In genomic region chr7:102249896-102250630, GRCm38 (mm10) we compare ENCODE assay signal across 8 mouse cellular contexts. TPM values are rescaled to one million over a fixed set of nuclear protein-coding genes. Genes with fewer than 3 reads are reported as not detected.
DNase-seq lines count a peak whose midpoint lies in the region; ATAC-seq and TF ChIP-seq lines count a peak whose summit lies in the region.

No protein-coding gene starts in this region.

- DNase-seq in cerebellum, postnatal 36 days = peak; percentile 64 to 67
- DNase-seq in gastrocnemius, adult 2 months = peak; percentile 84
- DNase-seq in left cerebral cortex, postnatal 4 days = peak; percentile 74
- DNase-seq in mesoderm, embryonic 11.5 days (ENCODE audit: low read depth, low spot score) = peak; percentile 70
- DNase-seq in right cerebral cortex, postnatal 25 days = peak; percentile 61
- DNase-seq in urinary bladder, postnatal 25 days (ENCODE audit: low spot score) = peak; percentile 69

- intact Hi-C loops in gastrocnemius, adult 2 months (cut with DNase I) = loop anchor here (2.0 to 5.0 kb wide), 2 partner anchors 23 to 38 kb away; partner anchors contain the start of genes Nup98 and Pgap2
- intact Hi-C loops in left cerebral cortex, postnatal 4 days (cut with DNase I) = no loop called here

- H3K36me3 ChIP-seq in hindbrain, embryonic 15.5 days = no peaks in the 10 kb centered on the region

- WGBS in hindbrain, embryonic 15.5 days = under 1% methylated on average over 46 of the region's 49 CpGs

- TF ChIP-seq CTCF in gastrocnemius, adult 2 months (IDR thresholded peaks at IDR 0.05) = no peak

- peak overlapping the region; percentile 95 for H3K4me2 ChIP-seq in hindbrain, embryonic 15.5 days

- H3K4me3 ChIP-seq in gastrocnemius, adult 2 months = peak overlapping the region; percentile 96
- peak overlapping the region; percentile 74 for H3K4me3 ChIP-seq in hindbrain, embryonic 15.5 days

- H3K27ac ChIP-seq in gastrocnemius, adult 2 months = peak overlapping the region; percentile 94
- H3K27ac ChIP-seq in hindbrain, embryonic 15.5 days (replicated peaks) = peak overlapping the region; percentile 84

- peaks cover 40% of the 10 kb centered on the region for H3K4me1 ChIP-seq in hindbrain, embryonic 15.5 days (replicated peaks)

- peak; percentile 36 for ATAC-seq in activated CD4-positive, CD25-positive, alpha-beta regulatory T cell, adult 4 months
- ATAC-seq in hindbrain, embryonic 15.5 days (ENCODE audit: low FRiP score, low read depth) = peak; percentile 84

- H3K27me3 ChIP-seq in hindbrain, embryonic 15.5 days = no peaks in the 10 kb centered on the region

- H3K9me3 ChIP-seq in hindbrain, embryonic 15.5 days = no peaks in the 10 kb centered on the region

- peak overlapping the region; percentile 70 for H3K9ac ChIP-seq in hindbrain, embryonic 15.5 days

RNA-seq across cellular contexts. Expression of gene Rhog, which starts 5.8 kb away (rescaled TPM):
- polyA plus RNA-seq in activated CD4-positive, CD25-positive, alpha-beta regulatory T cell, adult 4 months (2017; shearing (Covaris generic)) = 100 to 1,000 TPM; 179 to 195 TPM
- total RNA-seq in gastrocnemius, adult 2 months (2021) = 10 to 100 TPM; 14.7 to 17.0 TPM
- 20.1 and 20.5 TPM in 2 replicates for polyA plus RNA-seq in hindbrain, embryonic 15.5 days (2015; fragmentation: Nextera tagmentation; extraction: Ambion mirVana)
- 10 to 100 TPM; 11.3 to 12.3 TPM for total RNA-seq in left cerebral cortex, postnatal 4 days (2021)

RNA-seq across cellular contexts. Expression of gene Stim1, which starts 17.5 kb away (rescaled TPM):
- polyA plus RNA-seq in activated CD4-positive, CD25-positive, alpha-beta regulatory T cell, adult 4 months (2017; shearing (Covaris generic)) = 10 to 100 TPM; 39.4 to 46.8 TPM
- 100 to 1,000 TPM; 156 to 196 TPM for total RNA-seq in gastrocnemius, adult 2 months (2021)
- 13.6 and 15.1 TPM in 2 replicates for polyA plus RNA-seq in hindbrain, embryonic 15.5 days (2015; fragmentation: Nextera tagmentation; extraction: Ambion mirVana)
- total RNA-seq in left cerebral cortex, postnatal 4 days (2021) = 10 to 100 TPM; 43.5 to 45.7 TPM

RNA-seq across cellular contexts. Expression of gene Pgap2, which starts 40.1 kb away (rescaled TPM):
- 10 to 100 TPM; 47.6 to 62.3 TPM for polyA plus RNA-seq in activated CD4-positive, CD25-positive, alpha-beta regulatory T cell, adult 4 months (2017; shearing (Covaris generic))
- 10 to 100 TPM; 27.2 to 29.4 TPM for total RNA-seq in gastrocnemius, adult 2 months (2021)
- 59.0 and 64.0 TPM in 2 replicates for polyA plus RNA-seq in hindbrain, embryonic 15.5 days (2015; fragmentation: Nextera tagmentation; extraction: Ambion mirVana)
- total RNA-seq in left cerebral cortex, postnatal 4 days (2021) = 10 to 100 TPM; 36.7 to 39.0 TPM

RNA-seq across cellular contexts. Expression of gene Nup98, which starts 40.1 kb away (rescaled TPM):
- 10 to 100 TPM; 33.8 to 33.9 TPM for polyA plus RNA-seq in activated CD4-positive, CD25-positive, alpha-beta regulatory T cell, adult 4 months (2017; shearing (Covaris generic))
- 10 to 100 TPM; 27.0 to 28.0 TPM for total RNA-seq in gastrocnemius, adult 2 months (2021)
- polyA plus RNA-seq in hindbrain, embryonic 15.5 days (2015; fragmentation: Nextera tagmentation; extraction: Ambion mirVana) = 19.0 and 20.6 TPM in 2 replicates
- total RNA-seq in left cerebral cortex, postnatal 4 days (2021) = 10 to 100 TPM; 39.4 to 41.2 TPM

Comparison
In these comparisons a context has a peak if more than half of its experiments do, and no peak if none do; other contexts are left out.
1. Peak in every context shown above with its lines: DNase-seq, ATAC-seq, H3K4me3 ChIP-seq and H3K27ac ChIP-seq.